Mouse (Mus musculus) cerebellum, adult 9-11 months (tissue): ENCODE measurements around the gene Gadl1.

Experiments
- DNase-seq: peaks from one replicate; pipeline ENCODE4 v3.0.0; 2022

Gene Gadl1

DNA sequence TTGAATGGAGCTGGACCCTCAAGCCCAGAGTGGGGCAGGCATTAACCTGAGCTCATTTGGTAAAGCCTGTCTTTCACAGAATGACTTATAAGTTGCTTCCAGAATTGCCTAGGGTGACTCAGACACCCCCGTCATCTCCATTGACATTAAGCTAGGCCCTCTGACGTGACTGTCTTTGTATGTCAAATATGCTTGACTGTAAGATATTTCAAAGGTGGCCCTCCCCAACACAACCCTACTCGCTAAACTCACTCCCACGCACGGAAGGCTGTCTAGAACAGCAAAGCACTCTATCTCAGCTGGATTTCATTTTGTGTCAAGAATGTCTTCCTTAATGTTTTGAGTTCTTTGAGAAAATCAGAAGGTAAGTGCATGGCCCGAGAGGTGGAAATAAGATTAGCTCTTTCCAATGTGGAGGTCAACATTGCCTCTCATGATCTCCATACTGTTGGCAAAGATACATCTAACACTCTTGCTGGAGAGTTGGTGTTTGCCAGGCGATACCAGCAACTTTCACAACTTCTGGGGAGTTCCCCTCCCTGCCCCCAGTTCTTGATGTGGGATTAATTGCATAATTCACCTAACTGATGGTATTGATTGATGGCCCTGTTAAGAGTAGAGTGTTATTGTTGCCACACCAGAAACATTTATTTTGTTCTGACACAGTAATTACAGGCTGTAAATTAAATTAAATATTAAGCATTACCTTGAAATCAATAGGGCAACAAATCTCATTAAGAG, 182.0 kb downstream of the Gadl1 start:
- DNase-seq: no peak

- no peak for DNase-seq
These were observed 182.7 kb downstream of the Gadl1 start for GRCm38 (mm10) chr9:116091921-116092320.

GRCm38 (mm10) chr9:116098724-116099595, 189.7 kb downstream of the Gadl1 start:
- DNase-seq: no peak

- no peak for DNase-seq
These were observed 190.3 kb downstream of the Gadl1 start for GRCm38 (mm10) chr9:116099596-116099993.

- no peak for DNase-seq
These were observed 190.8 kb downstream of the Gadl1 start for GRCm38 (mm10) chr9:116100015-116100414.

DNA sequence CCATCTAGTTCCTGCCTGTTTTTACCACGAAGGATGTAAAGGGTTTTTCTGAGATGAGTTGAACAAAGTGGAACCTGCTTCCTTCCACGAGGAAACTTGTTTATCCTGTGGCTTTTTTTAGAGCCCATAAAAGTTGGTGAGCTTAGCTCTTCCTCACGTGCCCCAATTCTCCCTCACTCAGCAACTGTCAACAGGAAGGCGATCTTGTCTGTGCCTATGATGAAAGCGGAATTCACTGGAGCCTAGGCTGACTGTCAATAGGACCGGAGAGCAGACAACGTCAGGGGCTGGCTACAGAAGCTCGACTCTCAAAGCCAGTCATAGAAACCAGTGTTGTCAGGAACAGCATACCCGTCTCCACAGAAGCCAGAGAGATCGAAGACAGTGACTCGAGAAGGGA, 192.6 kb downstream of the Gadl1 start:
- DNase-seq: no peak

GRCm38 (mm10) chr9:116104770-116105169, 195.5 kb downstream of the Gadl1 start:
- no peak for DNase-seq

DNA sequence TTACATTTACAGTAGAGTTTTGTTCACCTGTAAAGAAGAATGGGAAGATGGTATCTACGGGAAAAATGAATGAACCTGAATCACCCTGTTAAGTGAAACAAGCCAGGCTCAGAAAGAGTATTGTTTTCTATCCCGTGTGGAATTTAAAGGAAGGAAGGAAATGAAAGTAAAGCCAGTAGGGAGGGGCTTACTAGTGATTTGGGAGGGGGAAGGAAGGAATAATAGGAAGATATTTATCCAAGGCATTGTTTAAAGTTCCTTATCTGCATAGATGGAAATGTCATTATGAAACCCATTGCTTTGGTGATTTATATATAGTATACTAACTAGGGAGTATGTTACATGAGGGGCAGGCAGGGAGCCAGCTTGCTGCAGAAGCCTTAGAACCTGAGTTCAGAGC, 199.5 kb downstream of the Gadl1 start:
- no peak for DNase-seq

- DNase-seq: no peak
These were observed 202.1 kb downstream of the Gadl1 start for GRCm38 (mm10) chr9:116111149-116111970.

GRCm38 (mm10) chr9:116114339-116114738, 205.1 kb downstream of the Gadl1 start:
- DNase-seq: no peak

DNA sequence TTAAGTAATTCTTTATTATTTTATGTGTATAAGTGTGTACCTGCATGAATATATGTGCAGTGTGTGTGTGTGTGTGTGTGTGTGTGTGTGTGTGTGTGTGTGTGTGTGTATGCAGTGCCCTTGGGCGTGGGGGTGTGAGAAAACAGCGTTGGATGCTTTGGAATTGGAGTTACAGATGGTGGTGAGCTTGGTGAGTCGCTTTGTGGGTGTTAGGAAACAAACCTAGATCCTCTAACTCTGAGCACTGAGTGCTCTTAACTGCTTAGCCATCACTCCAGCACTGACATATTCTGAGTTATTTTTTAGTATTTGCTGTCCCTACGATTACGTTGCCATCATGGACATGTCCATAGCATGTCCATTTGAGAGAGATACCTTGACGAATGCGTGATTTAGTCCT, 206.6 kb downstream of the Gadl1 start:
- no peak for DNase-seq

DNA sequence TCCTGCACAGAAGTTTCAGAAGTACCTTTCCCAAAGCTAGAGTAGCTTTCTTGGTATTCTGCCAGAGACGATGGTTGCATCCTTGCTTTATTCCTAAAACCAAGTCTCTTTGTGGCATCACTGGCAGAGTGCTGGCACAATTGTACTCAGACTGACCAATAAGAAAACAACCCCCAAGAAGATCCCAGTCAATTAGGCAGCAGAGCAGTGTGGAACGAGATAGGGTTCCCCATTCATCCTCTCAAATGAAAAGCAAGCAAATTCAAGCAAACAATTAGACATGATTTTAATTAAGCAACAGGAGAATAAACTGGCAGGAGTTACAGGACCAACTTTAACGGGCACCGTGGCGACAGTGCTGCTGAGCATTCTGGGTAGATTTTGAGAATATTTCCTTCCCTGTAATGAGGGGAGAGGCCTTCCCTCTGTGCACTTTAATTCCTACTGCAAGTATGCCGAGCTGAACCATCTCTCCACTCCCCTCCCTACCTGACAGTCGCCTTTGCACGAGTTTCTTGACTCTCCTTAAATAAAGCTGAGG, 209.1 kb downstream of the Gadl1 start:
- DNase-seq: no peak

GRCm38 (mm10) chr9:116119990-116120389, 210.7 kb downstream of the Gadl1 start:
- DNase-seq: no peak

DNA sequence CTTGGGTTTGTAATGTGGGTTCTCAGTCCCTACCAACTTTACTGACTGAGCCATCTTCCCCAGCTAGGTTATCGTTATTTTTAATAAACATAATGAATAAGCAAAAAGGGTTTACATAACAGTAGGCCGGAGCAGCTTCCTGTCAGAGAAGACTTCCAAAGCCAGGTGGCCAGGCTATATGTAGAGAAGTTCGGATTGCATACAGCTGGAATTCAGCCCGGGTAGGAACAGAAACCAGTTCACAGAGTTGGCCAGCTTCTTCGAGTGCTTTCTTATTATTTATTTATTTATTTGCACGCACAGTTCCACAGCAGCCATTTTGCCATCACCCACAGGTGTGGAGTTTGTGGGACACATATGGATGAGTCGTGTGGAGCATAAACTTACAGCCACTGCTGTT, 212.2 kb downstream of the Gadl1 start:
- no peak for DNase-seq

GRCm38 (mm10) chr9:116122544-116122943, 213.3 kb downstream of the Gadl1 start:
- no peak for DNase-seq

- DNase-seq: no peak
These were observed 213.8 kb downstream of the Gadl1 start for GRCm38 (mm10) chr9:116122969-116123589.
